Mouse (Mus musculus): ENCODE measurements around the gene Dpp7. TPM values are rescaled to one million over a fixed set of nuclear protein-coding genes. Genes with fewer than 3 reads are reported as not detected.

The Dpp7 gene
- 10 to 100 TPM; 39.8 to 59.1 (median 45.7) TPM for total RNA-seq (2022)

DNA sequence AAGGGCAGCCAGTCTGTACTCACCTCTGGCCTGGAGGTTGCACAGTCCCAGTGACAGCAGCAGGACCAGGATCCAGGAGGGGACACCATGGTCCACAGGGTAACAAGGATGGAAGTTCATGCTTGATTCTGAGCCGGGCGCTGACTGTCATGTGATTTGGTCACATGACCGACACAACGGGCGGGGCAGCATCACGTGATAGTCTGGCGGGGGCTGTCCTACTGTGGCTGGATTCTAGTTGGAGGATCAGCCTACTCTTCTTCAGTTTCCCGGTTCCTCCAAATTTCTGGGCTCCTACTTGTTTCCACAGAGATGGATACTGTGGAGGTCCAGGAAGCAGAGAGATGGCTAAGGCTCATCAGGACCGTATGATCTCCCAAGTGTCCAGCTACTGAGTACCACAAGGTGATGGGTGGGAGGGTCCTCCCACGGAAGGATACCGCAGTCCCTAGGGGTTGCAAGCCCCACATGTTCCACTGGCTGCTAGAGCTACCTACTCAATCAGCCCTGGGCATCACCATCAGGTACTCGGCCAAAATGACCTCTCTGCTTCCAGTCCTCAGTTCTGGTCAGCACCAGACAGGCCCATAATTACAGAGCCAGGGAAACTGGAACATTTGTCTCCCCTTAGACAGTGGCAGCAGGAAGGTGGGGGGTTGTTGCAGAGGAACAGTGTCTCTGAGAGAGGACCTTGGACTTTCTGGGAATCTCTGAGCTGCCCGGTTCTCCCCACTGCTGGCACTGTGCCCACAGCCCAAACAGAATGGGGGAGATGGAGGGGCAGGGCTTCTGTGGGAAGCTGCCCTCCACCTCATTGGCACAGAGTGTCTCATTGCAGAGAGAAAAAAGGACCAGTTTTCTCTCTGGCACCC, at the start of gene Dpp7:
Gene Dpp7, minus strand, starts transcription at position 152 of the 872 bp plus-strand sequence.
- peak; percentile 71 for DNase-seq

DNA sequence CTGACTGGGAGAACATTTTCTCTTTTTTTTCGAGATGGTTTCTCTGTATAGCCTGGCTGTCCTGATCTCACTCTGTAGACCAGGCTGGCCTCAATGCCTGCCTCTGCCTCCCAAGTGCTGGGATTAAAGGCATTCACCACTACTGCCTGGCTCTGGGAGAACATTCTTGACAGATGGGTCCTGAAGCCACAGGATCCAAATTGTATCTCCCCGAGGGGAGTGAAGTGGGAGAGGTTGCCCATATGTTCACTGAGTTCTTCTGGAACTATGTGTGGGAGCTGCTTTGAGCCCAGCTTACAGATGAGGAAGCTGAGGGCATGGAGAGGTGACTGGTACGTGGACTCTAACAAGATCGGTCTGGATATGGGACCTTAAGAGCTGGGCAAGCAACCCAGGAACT, 47.8 kb upstream of the Dpp7 start:
- no peak for DNase-seq

DNA sequence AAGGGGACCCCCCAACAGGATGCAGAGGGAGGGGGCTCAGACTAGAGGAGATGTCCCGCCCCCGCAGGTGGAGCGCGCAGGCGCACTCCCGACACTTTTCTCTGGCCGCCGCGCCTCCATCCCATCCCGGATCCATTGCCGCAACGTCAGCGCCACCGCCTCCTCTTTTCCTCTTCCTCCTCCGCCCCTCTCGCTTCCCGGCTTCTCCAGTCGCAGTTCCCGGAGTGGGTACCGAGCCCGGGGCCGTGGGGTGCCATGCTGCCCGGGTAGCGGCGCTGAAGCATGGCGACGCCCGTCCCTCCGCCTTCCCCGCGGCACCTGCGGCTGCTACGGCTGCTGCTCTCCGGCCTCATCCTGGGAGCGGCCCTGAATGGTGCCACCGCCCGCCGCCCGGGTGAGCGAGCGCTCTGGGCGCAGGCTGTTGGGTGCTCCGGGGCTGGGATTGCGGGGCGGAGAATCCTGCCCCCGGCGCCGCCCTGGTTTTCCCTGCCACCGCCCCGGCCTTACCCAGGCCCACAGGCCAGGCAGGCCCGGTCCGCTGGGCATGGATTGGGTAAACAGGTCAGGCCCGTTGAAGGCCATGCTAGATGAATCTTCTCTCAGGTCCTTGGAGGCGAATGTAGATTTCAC, 46.9 kb upstream of the Dpp7 start:
- DNase-seq: peak; percentile 77

DNA sequence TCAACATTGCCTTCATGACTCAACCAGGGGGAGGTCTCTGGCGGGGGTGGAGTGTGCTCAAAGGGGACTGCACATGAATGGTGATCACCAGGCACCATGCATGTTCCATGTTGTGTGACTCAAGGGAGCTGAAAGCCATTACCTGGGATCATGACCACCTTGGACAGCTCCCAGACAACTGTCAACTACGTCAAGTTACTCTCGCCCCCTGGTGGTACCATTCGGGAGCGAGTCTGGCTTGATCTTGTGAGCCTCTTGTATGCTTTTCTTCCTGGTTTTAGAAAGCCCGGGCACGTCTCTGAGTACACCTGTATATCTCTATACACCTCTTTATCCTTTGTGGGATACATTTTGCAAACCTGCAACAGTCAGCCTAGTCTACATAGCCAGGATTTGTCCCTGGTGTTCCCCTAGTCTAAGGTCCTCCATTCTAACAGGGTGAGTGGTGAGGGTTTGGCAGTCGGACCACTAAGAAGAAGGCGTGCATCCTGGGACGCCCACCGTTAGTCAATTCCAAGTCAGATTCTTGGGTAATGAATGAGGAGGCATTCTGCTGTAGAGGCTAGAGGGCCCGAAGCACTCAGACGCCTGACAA, 46.3 kb upstream of the Dpp7 start:
- DNase-seq: peak; percentile 40

DNA sequence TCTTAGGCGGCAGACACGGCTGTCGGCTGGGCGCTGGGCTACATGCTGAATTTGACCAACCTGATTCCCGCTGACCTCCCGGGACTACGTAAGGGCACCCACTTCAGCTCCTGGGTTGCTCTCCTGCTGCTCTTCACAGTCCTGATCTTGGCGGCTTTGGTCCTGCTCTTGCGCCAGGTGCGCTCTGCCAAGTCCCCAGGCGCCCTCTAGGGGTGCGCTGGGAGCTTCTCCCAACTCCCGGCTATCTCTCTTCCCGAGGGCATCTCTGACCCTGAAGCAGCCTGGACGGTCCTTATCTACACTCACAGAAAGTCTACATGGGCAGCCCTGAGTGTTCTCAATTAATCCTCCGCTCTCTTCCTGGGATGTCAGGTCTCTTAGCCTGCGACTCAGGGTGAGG, 44.6 kb upstream of the Dpp7 start:
- DNase-seq: peak; percentile 35

DNA sequence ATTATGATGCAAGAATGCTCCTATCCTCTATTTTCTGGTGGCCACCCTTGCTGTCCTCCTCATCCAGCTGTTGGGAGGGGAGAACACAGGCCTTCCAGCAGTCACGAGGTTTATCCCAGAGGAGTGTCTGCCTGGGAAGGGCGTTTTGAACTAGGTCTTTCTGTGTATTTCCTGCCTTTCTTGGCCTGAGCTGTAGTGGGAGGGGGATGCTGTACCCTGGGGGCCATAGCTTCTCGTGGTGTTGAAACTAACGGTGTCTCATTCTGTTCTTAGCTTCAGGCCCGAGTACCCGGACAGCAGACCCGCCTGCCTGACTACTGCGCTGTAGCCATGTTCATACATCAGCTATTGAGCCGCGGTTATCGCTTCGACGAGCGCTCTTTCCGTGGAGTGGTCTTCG, 44.1 kb upstream of the Dpp7 start:
- DNase-seq: no peak

DNA sequence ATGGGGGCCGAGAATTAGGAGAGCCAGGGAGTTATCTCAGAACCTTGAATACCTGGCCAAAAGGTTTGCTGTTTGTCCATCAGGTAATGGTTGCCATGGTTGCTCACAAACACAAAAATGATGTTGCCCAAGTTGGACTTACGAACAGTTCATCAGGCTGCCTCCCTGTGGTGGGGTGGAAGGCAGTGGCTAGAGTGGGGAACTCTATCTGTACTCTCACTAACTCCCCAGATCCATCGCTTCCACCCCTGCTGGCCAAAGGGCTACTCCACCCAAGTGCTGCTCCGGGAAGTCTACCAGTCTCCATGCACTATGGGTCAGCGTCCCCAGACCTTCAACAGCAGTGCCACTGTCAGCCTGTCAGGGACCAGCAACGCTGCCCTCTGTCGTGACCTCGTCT, 42.9 kb upstream of the Dpp7 start, which contains the start of gene Npdc1:
Gene Npdc1, plus strand, starts transcription at position 301 of the 400 bp plus-strand sequence.
- no peak for DNase-seq

DNA sequence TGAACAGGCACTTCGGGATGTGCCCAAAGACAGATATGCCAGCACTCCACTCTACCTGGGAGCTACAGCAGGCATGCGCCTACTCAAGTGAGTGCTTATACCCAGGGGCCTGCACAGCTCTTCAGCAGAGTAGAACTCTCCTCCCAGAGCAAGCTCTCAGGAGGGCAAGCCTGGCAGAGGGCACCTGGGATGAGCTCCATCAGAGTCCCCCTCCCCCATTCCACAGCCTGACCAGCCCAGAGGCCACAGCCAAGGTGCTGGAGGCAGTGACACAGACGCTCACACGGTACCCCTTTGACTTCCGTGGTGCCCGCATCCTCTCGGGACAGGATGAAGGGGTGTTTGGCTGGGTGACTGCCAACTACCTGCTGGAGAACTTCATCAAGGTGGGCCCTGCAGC, 41.9 kb upstream of the Dpp7 start:
- no peak for DNase-seq

DNA sequence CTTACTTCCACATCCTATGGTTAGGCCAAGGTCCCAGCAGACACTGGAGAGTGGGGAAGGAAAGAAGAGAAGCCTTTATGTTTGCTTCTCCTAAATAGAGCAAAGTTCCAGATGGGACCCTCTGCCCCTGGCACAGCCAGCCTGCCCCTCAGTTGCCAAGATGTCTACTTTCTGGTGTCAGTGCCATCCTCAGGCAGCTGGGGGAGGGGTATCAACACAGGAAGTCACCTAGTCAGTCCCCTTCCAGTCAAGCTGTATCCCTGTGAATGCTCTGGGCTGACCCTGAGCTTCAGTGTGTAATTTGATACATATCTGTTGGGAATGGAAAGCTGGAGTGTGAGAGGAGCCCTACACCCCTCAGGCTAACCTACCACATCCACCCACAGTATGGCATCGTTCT, 40.9 kb upstream of the Dpp7 start:
- no peak for DNase-seq

DNA sequence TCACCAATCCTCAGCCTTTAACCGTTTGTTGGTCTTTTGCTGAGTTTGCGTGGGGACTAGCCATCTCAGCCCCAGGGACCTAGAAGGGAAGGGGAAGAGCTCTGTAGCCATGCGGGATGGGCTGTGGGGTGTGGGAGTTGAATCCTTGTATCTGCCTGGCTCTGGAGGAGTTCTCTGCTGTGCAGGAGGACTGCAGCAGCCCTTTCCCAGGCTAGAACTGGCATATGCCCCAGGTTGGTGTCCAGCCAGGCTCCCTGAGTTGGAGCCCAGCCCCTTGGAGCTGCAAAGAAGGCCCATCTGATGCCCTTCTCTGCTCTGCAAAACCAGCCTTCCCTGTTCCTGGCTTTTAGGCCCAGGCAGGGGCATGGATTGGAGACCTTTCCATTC, 40.4 kb upstream of the Dpp7 start:
- no peak for DNase-seq

DNA sequence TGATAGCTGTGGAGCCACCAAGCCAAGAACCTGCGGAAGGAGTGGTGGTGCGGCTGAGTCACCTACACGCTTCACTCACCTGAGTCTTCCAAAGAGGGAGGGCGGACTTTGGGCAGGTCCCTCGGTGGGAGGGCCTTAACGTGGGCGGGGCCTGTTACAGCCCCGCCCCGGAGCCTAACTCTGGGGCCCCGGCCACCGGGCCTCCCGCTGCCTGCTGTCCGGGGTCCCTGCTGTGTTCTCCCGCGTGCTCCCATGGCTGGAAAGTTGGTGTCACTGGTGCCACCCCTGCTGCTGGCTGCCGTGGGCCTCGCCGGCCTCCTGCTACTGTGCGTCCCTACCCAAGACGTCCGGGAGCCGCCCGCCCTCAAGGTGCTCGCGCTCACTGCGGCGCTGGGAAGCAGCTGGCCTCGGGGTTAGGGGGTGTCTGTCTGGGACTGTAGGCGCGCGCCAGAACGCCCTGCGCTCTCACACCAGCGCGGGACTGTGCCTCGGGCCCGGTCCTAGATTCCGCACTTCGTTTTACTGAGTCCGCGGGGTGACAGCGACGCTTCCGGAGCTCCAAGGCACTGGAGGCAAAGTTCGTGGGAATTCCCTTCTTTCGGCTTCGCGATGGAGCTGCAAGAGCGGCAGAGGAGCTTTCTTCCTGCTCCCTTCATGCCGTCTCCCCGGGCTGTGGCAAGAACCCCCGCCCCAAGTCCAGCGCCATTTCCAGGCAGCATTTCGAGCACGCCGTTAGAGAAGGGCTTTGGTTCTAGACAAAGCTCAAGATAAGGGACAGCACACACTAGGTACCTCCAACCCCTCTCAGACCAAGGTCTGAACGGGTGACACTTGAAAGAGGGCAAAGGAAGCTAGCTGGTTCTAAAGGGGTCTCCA, 39.8 kb upstream of the Dpp7 start, which contains the start of gene Entpd2:
Gene Entpd2, plus strand, starts transcription at position 154 of the 876 bp plus-strand sequence.
- no peak for DNase-seq

DNA sequence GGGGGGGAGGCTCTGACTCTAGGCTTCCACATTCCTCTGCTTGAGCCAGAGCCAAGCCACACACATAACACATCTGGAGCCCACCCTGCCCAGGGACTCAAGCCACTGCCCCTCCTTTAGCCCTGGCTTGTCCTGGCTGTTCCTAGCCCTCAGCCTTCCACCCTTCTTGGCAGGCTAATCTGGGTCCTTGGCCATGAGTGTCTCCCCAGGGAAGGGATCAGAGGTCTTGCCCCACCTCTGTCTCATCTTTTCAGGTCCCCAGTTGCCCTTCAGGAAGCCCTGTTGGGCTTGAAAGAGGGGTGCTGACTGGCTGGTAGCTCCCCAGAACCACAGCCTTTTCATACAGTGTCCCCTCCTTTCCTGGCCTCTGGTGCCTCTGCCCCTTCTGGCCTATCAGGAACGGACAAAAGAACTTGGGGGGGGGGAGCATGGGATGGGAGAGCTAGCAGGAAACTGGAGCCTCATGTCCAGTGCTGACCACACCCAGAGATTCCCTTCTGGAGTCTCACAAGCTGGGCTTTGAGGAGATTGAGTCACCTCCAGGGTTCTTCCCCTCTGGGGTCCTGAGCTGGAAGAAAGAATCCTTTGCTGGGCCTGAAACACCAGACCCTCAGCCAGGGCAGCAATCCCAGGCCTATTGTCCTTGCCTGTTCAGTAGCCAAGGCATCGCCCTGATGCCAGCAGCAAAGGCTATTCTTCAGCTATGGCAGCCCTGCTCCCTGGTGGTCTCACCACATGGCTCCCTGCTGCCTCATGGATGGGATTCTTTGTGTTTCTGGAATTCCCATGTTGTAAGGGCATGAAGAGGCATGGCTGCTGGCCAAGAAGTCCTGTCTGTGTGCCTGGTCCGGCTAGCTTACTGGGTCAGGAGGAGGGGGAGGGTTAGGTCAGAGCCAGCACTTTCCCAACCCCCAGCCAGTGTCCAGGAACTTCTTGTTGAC, 38.4 kb upstream of the Dpp7 start:
- DNase-seq: no peak

DNA sequence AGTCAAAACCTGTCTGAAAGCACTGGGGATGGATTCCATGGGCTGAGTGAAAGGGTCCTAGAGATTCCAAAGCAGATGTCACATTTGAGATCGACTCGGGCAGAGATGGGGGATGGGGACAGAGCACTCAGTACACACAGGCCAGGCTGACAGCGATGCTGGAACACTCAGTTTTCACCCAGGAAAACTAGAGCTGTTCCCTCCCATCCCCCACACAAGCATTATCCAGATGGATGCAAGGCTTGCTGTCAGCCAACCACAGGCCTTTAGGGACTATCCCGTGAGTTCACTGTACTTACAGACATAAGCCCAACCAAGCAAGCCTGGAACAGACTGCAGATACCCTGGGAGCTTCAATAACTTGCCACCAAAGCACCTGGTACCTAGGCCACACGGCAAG, 35.1 kb upstream of the Dpp7 start:
- no peak for DNase-seq

DNA sequence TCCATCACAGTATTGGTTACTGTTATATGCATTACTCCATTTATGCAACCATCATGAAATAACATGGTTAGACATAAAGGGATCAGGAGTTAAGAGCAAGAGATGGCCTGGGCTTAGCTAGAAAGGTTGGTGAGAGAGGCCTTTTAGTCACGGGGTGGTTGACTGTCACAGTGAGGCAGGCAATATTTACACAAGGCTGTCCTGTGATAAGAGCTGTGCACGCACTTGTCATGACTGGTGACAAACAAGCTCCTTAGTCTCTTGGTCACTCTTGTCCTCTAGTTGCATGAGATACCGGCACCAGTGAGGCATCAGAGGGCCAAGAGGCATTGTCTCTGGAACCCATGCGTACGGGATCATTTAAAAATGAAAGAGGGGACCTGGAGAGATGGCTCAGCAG, 28.3 kb upstream of the Dpp7 start:
- no peak for DNase-seq

DNA sequence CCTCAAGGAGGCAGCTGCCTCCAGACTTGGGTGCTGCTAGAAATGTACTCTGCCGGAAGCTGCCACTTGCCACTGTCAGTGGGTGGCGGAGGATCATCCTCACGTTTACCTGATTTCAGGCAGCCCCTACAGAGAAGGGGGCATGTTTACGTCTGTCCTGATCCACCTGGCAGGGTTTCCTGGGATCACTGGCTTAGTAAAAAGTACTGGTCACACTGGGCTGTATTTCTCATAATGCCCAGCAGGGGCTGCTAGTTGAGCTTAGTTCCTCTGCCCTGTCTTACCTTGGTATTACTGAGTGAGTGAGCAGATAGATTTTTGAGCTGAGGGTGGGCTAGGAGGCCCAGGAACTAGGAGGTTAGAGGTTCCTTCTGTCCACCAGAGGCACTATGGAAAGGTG, 20.4 kb upstream of the Dpp7 start:
- no peak for DNase-seq

DNA sequence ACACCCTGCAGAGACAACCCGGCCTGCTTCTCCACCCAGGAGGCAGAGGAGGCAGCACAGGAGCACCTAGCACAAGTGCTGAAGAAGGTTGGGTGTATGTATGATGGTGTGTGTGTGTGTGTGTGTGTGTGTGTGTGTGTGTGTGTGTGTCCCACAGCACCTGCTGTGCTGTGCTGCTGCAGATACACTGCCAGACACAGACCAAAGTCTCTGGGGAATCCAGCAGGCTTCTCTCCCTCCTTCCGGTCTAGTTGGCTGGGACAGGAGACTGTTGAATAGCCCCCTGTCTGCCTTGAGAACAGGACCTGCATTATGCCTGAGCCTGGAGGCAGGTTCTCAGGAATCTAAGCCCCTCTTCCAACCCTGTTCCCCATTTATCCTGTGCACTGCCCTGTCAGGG, 17.3 kb upstream of the Dpp7 start:
- DNase-seq: no peak

DNA sequence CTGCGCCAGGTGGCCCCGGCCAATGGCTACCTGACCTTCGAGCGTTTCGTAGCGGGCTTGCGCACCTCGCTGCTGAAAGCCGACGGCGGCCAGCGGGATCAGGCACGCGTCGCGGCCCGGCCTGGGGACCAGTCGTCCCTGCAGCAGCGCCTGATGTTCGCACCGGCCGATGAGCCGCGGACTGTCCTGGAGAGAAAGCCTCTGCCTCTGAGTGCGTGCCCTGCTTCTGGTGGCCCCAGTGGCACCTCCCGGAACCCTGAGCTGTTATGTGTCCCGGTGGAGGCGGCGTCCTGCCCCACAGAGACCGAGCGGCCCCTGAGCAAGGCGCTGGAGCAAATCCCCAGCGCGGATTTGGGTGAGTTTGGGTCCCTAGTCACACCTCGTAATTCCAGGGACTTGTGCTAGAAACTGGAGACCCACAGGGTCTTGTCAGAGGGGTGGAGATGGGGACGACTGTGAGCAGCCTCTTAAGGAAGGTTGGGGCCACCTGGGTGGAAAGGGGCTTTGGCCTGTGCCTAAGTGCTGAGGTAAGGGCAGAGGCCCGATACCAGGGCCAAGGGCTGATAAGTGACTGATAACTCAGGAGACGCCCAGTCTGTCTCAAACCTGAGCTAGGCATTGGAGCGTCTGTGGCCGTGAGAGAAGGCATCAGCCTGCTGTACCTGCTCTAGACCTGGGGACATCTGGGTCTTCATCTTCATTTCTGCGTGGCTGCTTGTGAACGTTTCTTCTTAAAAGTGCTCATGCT, 16.7 kb upstream of the Dpp7 start:
- DNase-seq: no peak

DNA sequence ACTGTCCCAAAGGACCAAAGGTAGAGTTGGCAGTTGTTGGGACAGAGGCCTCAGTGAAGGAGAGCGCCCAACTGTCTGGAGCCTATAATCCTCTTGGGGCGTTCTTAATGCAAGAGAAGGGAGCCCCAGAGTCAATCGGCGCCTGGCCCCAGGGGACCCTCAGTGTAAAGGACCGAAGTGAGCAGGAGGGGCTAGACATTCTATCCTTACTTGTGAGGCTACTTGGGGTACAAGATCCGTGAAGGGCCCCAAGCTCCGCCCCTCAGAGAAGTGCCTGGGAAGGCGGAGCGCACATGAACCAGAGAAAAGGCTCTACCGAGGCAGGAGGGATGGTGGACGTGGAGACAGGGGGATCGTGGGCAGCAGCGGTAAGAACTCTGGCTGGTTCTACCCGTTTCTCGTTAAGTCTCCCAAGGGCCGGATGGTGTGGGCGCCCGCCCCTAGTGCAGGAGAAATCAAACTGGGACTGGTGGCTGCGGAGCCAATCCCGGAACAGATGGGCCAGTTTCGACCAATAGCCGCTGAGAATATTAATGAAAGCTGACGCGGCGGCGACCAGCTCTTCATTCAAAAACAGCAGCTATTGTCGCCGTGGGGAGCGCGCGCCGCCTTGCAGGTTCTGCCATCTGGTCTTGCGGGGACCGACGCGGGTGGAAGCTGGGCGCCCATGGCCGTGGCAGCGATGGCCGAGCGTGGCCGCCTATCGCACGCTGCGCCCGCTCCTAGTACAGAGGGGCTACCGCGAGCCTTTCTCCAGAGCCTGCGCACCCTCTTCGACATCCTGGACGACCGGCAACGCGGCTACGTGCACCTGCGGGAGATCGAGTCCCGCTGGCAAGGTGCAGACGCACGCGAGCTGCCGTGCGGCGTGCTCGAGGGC, 15.8 kb upstream of the Dpp7 start, which contains the start of gene Sapcd2:
Gene Sapcd2, plus strand, starts transcription at position 558 of the 880 bp plus-strand sequence.
- DNase-seq: peak; percentile 78

DNA sequence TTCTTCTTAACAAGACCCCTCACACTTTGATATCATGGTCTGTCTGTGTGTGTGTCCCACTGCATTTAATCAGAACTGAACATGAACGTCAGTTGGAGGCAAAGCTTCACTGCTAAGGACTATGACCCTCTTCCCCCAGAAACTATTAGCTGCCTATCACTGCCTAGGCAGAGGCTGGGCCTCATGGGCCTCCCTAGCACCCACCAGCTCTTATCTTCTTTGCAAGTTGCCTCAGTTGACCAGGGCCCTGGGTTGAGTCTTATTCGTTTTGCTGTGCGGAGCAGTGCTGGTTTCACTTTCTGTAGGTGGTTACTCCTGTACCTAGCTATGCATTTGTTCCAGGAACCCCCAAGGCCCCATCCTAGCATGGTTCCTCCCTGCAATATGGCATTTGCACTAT, 13.8 kb upstream of the Dpp7 start:
- no peak for DNase-seq
